Mouse (Mus musculus) midbrain, postnatal 0 days (tissue): ENCODE results near the gene Smc5. TPM values are rescaled to one million over a fixed set of nuclear protein-coding genes. Genes with fewer than 3 reads are reported as not detected.

Experiments used
- ATAC-seq: fragments of 200-750 bp; cut with Nextera tagmentation; 2 replicates; pipeline ENCODE4 v1.8.0; 2017; ENCODE audit warnings: moderate number of reproducible peaks, mild to moderate bottlenecking, moderate TSS enrichment, moderate library complexity; ENCODE audit not compliant: low FRiP score
- DNase-seq: peaks from one replicate; pipeline ENCODE4 v3.0.0-alpha.2; 2015; ENCODE audit warnings: low spot score
- H3K27ac ChIP-seq: fragments of 300-500 bp; sonication (generic); 2 replicates; pipeline ENCODE4 v1.5.1; 2014; ENCODE audit warnings: low read depth, mild to moderate bottlenecking, low read length, mixed read lengths
- H3K27me3 ChIP-seq: fragments of 300-500 bp; sonication (generic); 2 replicates; pipeline ENCODE4 v1.6.1; 2014; ENCODE audit warnings: low read length, control low read depth, mixed read lengths; ENCODE audit not compliant: insufficient read depth
- H3K36me3 ChIP-seq: fragments of 300-500 bp; sonication (generic); 2 replicates; pipeline ENCODE4 v1.6.1; 2014; ENCODE audit warnings: low read length, control low read depth, mixed read lengths; ENCODE audit not compliant: insufficient read depth
- H3K4me1 ChIP-seq: fragments of 300-500 bp; sonication (generic); 2 replicates; pipeline ENCODE4 v1.6.1; 2014; ENCODE audit warnings: mild to moderate bottlenecking, control low read depth, antibody characterized with exemption, low read length, mixed read lengths; ENCODE audit not compliant: insufficient read depth
- H3K4me2 ChIP-seq: fragments of 300-500 bp; sonication (generic); 2 replicates; pipeline ENCODE4 v1.6.1; 2014; ENCODE audit warnings: low read depth, mild to moderate bottlenecking, low read length, mixed read lengths; ENCODE audit not compliant: poor library complexity, severe bottlenecking
- H3K4me3 ChIP-seq: fragments of 300-500 bp; sonication (generic); 2 replicates; pipeline ENCODE4 v1.5.1; 2014; ENCODE audit warnings: low read depth, mild to moderate bottlenecking, low read length, moderate library complexity
- H3K9ac ChIP-seq: fragments of 300-500 bp; sonication (generic); replicated peaks from 2 replicates; pipeline ENCODE4 v1.6.1; 2014; ENCODE audit warnings: mild to moderate bottlenecking, low read length, moderate library complexity, mixed read lengths; ENCODE audit not compliant: poor library complexity, severe bottlenecking
- H3K9me3 ChIP-seq: fragments of 300-500 bp; sonication (generic); 2 replicates; pipeline ENCODE4 v1.6.1; 2016; ENCODE audit warnings: low read length, control low read depth
- CTCF ChIP-seq: IDR thresholded peaks from 2 replicates; pipeline ENCODE4 v1.5.1; 2016; ENCODE audit warnings: antibody characterized with exemption, mild to moderate bottlenecking
- WGBS: fragments of 180-500 bp; shearing (Covaris S2); extraction: QIAGEN DNeasy Blood & Tissue Kit; methylation state at CpG from one replicate; pipeline ENCODE4 v1.1.7; 2014; 5-methylcytosine and 5-hydroxymethylcytosine counted together
- polyA plus RNA-seq: library from polyadenylated mRNA; unstranded; fragments of >200 nt; fragmentation: Nextera tagmentation; extraction: Ambion mirVana; gene quantifications from 2 replicates; pipeline ENCODE4 v1.2.1, GENCODE M21; 2015
- total RNA-seq: library from RNA; depleted of rRNA; stranded (reverse); fragments of >200 nt; gene quantifications from 2 replicates; pipeline ENCODE4 v1.2.3, GENCODE M21; 2014

Gene Smc5
- total and polyA plus RNA-seq, 2 experiments from 2014 or later = 19.2 to 20.3 TPM

- ATAC-seq (no peak), DNase-seq (no peak)
- TF ChIP-seq CTCF = no peak
- Histone ChIP-seq H3K9ac (no peak overlapping the region), H3K27ac (no peak overlapping the region), H3K4me3 (no peak overlapping the region), H3K4me2 (no peak overlapping the region), H3K9me3 (no peaks in the 10 kb centered on the region), H3K27me3 (no peaks in the 10 kb centered on the region), H3K36me3 (no peaks in the 10 kb centered on the region), H3K4me1 (no peaks in the 10 kb centered on the region)
- 83% methylated on average over 6 of the region's 6 CpGs for WGBS
Measured at GRCm38 (mm10) chr19:23187732-23188131, 86.0 kb downstream of the Smc5 start.

GRCm38 (mm10) chr19:23184068-23184467 lies 89.6 kb downstream of the Smc5 start:
- no peaks in the 10 kb centered on the region for H3K9me3 ChIP-seq
- 60% methylated on average over 4 of the region's 4 CpGs for WGBS
- no peak overlapping the region for H3K9ac ChIP-seq
- no peaks in the 10 kb centered on the region for H3K36me3 ChIP-seq
- H3K27me3 ChIP-seq = no peaks in the 10 kb centered on the region
- no peaks in the 10 kb centered on the region for H3K4me1 ChIP-seq
- DNase-seq (no peak), ATAC-seq (no peak; the same call in 1 of the 2 replicates)
- H3K4me3 ChIP-seq = no peak overlapping the region
- no peak overlapping the region for H3K4me2 ChIP-seq
- no peak for TF ChIP-seq CTCF
- H3K27ac ChIP-seq = no peak overlapping the region

- DNase-seq = no peak
- 91% methylated on average over 4 of the region's 4 CpGs for WGBS
- Histone ChIP-seq H3K4me2 (no peak overlapping the region), H3K4me1 (no peaks in the 10 kb centered on the region), H3K27me3 (no peaks in the 10 kb centered on the region), H3K9me3 (no peaks in the 10 kb centered on the region), H3K36me3 (no peaks in the 10 kb centered on the region), H3K27ac (no peak overlapping the region; the same call in 1 of the 2 replicates), H3K9ac (no peak overlapping the region), H3K4me3 (no peak overlapping the region)
- ATAC-seq = no peak
- no peak for TF ChIP-seq CTCF
Measured at GRCm38 (mm10) chr19:23183493-23183892, 90.2 kb downstream of the Smc5 start.

- no peaks in the 10 kb centered on the region for H3K27me3 ChIP-seq
- H3K4me2 ChIP-seq = no peak overlapping the region
- H3K9me3 ChIP-seq = no peaks in the 10 kb centered on the region
- H3K27ac ChIP-seq = no peak overlapping the region
- H3K4me3 ChIP-seq = no peak overlapping the region
- no peaks in the 10 kb centered on the region for H3K4me1 ChIP-seq
- TF ChIP-seq CTCF = no peak
- WGBS = 92% methylated on average over 3 of the region's 3 CpGs
- ATAC-seq (no peak), DNase-seq (no peak)
- H3K9ac ChIP-seq = no peak overlapping the region
- no peaks in the 10 kb centered on the region for H3K36me3 ChIP-seq
Measured at GRCm38 (mm10) chr19:23178533-23178932, 95.2 kb downstream of the Smc5 start.

GRCm38 (mm10) chr19:23175511-23175910 lies 98.2 kb downstream of the Smc5 start:
- 83% methylated on average over 2 of the region's 2 CpGs for WGBS
- H3K27ac ChIP-seq = no peak overlapping the region
- no peak for DNase-seq
- no peak overlapping the region for H3K9ac ChIP-seq
- no peak for TF ChIP-seq CTCF
- H3K4me3 ChIP-seq = no peak overlapping the region
- H3K4me2 ChIP-seq = no peak overlapping the region
- H3K36me3 ChIP-seq = no peaks in the 10 kb centered on the region
- no peaks in the 10 kb centered on the region for H3K4me1 ChIP-seq
- ATAC-seq = no peak
- H3K27me3 ChIP-seq = no peaks in the 10 kb centered on the region
- H3K9me3 ChIP-seq = no peaks in the 10 kb centered on the region

GRCm38 (mm10) chr19:23175090-23175489 lies 98.6 kb downstream of the Smc5 start:
- no peaks in the 10 kb centered on the region for H3K9me3 ChIP-seq
- ATAC-seq = no peak
- H3K4me2 ChIP-seq = no peak overlapping the region
- no peaks in the 10 kb centered on the region for H3K36me3 ChIP-seq
- DNase-seq = no peak
- TF ChIP-seq CTCF = no peak
- H3K4me3 ChIP-seq = no peak overlapping the region
- no peaks in the 10 kb centered on the region for H3K4me1 ChIP-seq
- no peak overlapping the region for H3K27ac ChIP-seq
- no peaks in the 10 kb centered on the region for H3K27me3 ChIP-seq
- WGBS = 76% methylated on average over 3 of the region's 3 CpGs
- no peak overlapping the region for H3K9ac ChIP-seq
